Mouse (Mus musculus) mature B cell (primary cell): Measurements from ENCODE around the gene Prep.
"Not testable (repeated sequence)": the region's sequence is repeated elsewhere in the genome, so short reads cannot be mapped to it uniquely, and the experiment has no call there.

Experiments used
- in situ Hi-C: fragments of 300-500 bp; cut with MboI; formaldehyde crosslinking; loops from 2 replicates; pipeline ENCODE4 v1.14.3; 2019

Prep gene

GRCm38 (mm10) chr10:45177798-45178197, 110.8 kb downstream of the Prep start, which contains the start of gene Popdc3:
Gene Popdc3, plus strand, starts transcription at chr10:45178098.
- in situ Hi-C loops, result not testable (repeated sequence)

- in situ Hi-C loops, result no loop called here
Measured at GRCm38 (mm10) chr10:45180677-45181326, 113.8 kb downstream of the Prep start.

- in situ Hi-C loops, result no loop called here
Measured at GRCm38 (mm10) chr10:45181344-45181743, 114.3 kb downstream of the Prep start.

GRCm38 (mm10) chr10:45185457-45185856, 118.5 kb downstream of the Prep start:
- in situ Hi-C loops, result no loop called here

- in situ Hi-C loops, result no loop called here
Measured at GRCm38 (mm10) chr10:45193330-45194310, 126.6 kb downstream of the Prep start.

- in situ Hi-C loops, result no loop called here
Measured at GRCm38 (mm10) chr10:45194531-45194930, 127.5 kb downstream of the Prep start.

GRCm38 (mm10) chr10:45204582-45204981, 137.6 kb downstream of the Prep start:
- in situ Hi-C loops, result no loop called here

GRCm38 (mm10) chr10:45210201-45210600, 143.2 kb downstream of the Prep start:
- in situ Hi-C loops, result no loop called here

- in situ Hi-C loops, result no loop called here
Measured at GRCm38 (mm10) chr10:45216676-45217075, 149.7 kb downstream of the Prep start.
